Mouse (Mus musculus) bone marrow, adult 2 months (tissue): Measurements from ENCODE around the gene Camsap1.

Experiments used
- CTCF ChIP-seq: fragments of 200-500 bp; IDR thresholded peaks from 2 replicates; pipeline ENCODE4 v1.5.1; 2011; ENCODE audit warnings: low read length, control low read depth; ENCODE audit not compliant: control insufficient read depth, insufficient read depth
- POLR2A ChIP-seq: fragments of 200-500 bp; IDR thresholded peaks from 2 replicates; pipeline ENCODE4 v1.6.1; 2011; ENCODE audit warnings: low read depth, mild to moderate bottlenecking, control low read depth, low read length, borderline replicate concordance; ENCODE audit not compliant: control insufficient read depth

DNA sequence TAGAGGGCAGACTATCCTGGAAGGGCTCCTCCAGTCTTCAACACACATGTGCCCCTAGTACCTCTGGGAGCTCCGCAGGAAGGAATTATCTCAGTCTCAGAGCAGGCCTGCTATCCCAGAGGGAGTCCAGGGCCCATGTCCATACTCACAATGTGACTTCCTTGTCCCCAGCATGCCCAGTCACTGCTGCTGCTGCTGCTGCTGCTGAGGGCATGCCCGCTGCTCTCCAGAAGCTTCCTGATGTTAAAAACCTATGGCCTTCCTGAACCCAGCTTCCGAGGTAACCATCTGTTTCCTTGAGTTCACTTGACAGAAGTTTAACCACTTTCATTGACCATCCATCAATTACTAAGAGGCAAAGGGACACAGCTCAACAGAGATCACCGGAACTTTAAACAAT lies 58.1 kb downstream of the Camsap1 start:
- TF ChIP-seq CTCF (no peak), POLR2A (no peak)
